Mouse (Mus musculus) CH12.LX (cell line): Measurements from ENCODE around the gene Traip. TPM values are rescaled to one million over a fixed set of nuclear protein-coding genes. Genes with fewer than 3 reads are reported as not detected.

Experiments used
- DNase-seq: peaks from one replicate; pipeline ENCODE4 v3.0.0-alpha.2; 2013; ENCODE audit errors: extremely low read depth
- H3K27ac ChIP-seq: 2 replicates; pipeline ENCODE4 v1.5.1; 2012; ENCODE audit warnings: low read depth, mild to moderate bottlenecking, control low read depth, moderate library complexity; ENCODE audit not compliant: insufficient read depth
- H3K27me3 ChIP-seq: replicated peaks from 2 replicates; pipeline ENCODE3; 2012; ENCODE audit warnings: inconsistent platforms
- H3K36me3 ChIP-seq, 2 experiments: replicated peaks in 1 of 2; 2 replicates each; pipeline versions ENCODE3 to v1.6.1; 2012; ENCODE audit warnings: inconsistent platforms in 1 of 2, low read length in 1 of 2, mild to moderate bottlenecking in 1 of 2, mixed read lengths in 1 of 2, moderate library complexity in 1 of 2; ENCODE audit not compliant: control insufficient read depth in 1 of 2, insufficient read depth in 1 of 2
- H3K4me1 ChIP-seq, 2 experiments: 2 replicates each; pipeline ENCODE4 v1.6.1; 2012; ENCODE audit warnings: inconsistent platforms in 1 of 2, moderate library complexity in 1 of 2; ENCODE audit not compliant: insufficient read depth in 2 of 2, control insufficient read depth in 1 of 2
- H3K4me2 ChIP-seq: 2 replicates; pipeline ENCODE4 v1.6.1; 2012; ENCODE audit warnings: low read depth, mild to moderate bottlenecking, control low read depth; ENCODE audit not compliant: poor library complexity, insufficient read depth, severe bottlenecking
- H3K4me3 ChIP-seq, 3 experiments: fragments of 150-350 bp in 1 of 3; sonication (generic) in 1 of 3; replicated peaks in 1 of 3; 2 replicates each; pipeline versions ENCODE3 to v1.5.1; 2011 to 2012; ENCODE audit warnings: low read depth in 2 of 3, low read length in 2 of 3, mild to moderate bottlenecking in 2 of 3, moderate library complexity in 2 of 3, control low read depth in 1 of 3, improper control_type of control experiment in 1 of 3, inconsistent platforms in 1 of 3, mixed read lengths in 1 of 3; ENCODE audit not compliant: poor library complexity in 1 of 3
- H3K79me2 ChIP-seq: replicated peaks from 2 replicates; pipeline ENCODE4 v1.6.1; 2012; ENCODE audit warnings: mild to moderate bottlenecking, moderate library complexity; ENCODE audit not compliant: control insufficient read depth, poor library complexity, insufficient read depth, severe bottlenecking; ENCODE audit errors: extremely low read depth
- H3K9ac ChIP-seq: 2 replicates; pipeline ENCODE4 v1.6.1; 2012; ENCODE audit warnings: low read depth, mild to moderate bottlenecking, control low read depth, moderate library complexity; ENCODE audit not compliant: insufficient read depth
- H3K9me3 ChIP-seq: replicated peaks from 2 replicates; pipeline ENCODE3; 2012; ENCODE audit warnings: low read length, inconsistent platforms, mixed read lengths
- CHD2 ChIP-seq: IDR thresholded peaks from 2 replicates; pipeline ENCODE4 v1.6.1; 2011; ENCODE audit warnings: low read length, improper control_type of control experiment
- JUN ChIP-seq: IDR thresholded peaks from 2 replicates; pipeline ENCODE4 v1.6.1; 2011; ENCODE audit warnings: low read depth, mild to moderate bottlenecking, low read length, improper control_type of control experiment, moderate library complexity; ENCODE audit not compliant: insufficient read depth
- KAT2A ChIP-seq: IDR thresholded peaks from 2 replicates; pipeline ENCODE4 v1.6.1; 2012; ENCODE audit warnings: low read length, improper control_type of control experiment, inconsistent platforms; ENCODE audit not compliant: insufficient replicate concordance
- MAFK ChIP-seq: IDR thresholded peaks from 2 replicates; pipeline ENCODE4 v1.6.1; 2011; ENCODE audit warnings: low read length, improper control_type of control experiment; ENCODE audit not compliant: insufficient replicate concordance
- MAX ChIP-seq: IDR thresholded peaks from 2 replicates; pipeline ENCODE4 v1.6.1; 2011; ENCODE audit warnings: low read length, improper control_type of control experiment
- TBP ChIP-seq: conservative IDR thresholded peaks from 2 replicates; pipeline ENCODE4 v1.6.1; 2011; ENCODE audit warnings: low read depth, low read length, improper control_type of control experiment
- ZKSCAN1 ChIP-seq: IDR thresholded peaks from 2 replicates; pipeline ENCODE4 v1.6.1; 2012; ENCODE audit warnings: low read depth, inconsistent platforms, low read length, improper control_type of control experiment, borderline replicate concordance
- dilution Hi-C: fragments of 300-500 bp; cut with MboI; formaldehyde crosslinking; loops from 2 replicates; pipeline ENCODE4 v1.14.3; 2020; ENCODE audit warnings: low sequenced_read_pairs; ENCODE audit not compliant: extremely low pct_unique_long_range_greater_than_20kb, extremely low pct_ligation_motif_present
- in situ Hi-C: fragments of 300-500 bp; cut with MboI; formaldehyde crosslinking; loops from 3 replicates; pipeline ENCODE4 v1.14.3; 2019; ENCODE audit warnings: low sequenced_read_pairs, low pct_ligation_motif_present, low pct_unique_long_range_greater_than_20kb, mixed read lengths
- polyA plus RNA-seq: library from polyadenylated mRNA; unstranded; fragments of >175 nt; gene quantifications from 2 replicates; pipeline ENCODE4 v1.2.1, GENCODE M21; 2012; ENCODE audit warnings: low read depth; ENCODE audit not compliant: insufficient read length
- total RNA-seq, 2 experiments: library from RNA; depleted of rRNA; stranded (reverse); fragments of 300-350 nt in 1 of 2; fragments of >200 nt in 1 of 2; gene quantifications; 2 replicates each; pipeline ENCODE4 v1.2.3; 2012 to 2014

The Traip gene
- total and polyA plus RNA-seq, 3 experiments: 21.6 to 33.0 (median 25.6) TPM

DNA sequence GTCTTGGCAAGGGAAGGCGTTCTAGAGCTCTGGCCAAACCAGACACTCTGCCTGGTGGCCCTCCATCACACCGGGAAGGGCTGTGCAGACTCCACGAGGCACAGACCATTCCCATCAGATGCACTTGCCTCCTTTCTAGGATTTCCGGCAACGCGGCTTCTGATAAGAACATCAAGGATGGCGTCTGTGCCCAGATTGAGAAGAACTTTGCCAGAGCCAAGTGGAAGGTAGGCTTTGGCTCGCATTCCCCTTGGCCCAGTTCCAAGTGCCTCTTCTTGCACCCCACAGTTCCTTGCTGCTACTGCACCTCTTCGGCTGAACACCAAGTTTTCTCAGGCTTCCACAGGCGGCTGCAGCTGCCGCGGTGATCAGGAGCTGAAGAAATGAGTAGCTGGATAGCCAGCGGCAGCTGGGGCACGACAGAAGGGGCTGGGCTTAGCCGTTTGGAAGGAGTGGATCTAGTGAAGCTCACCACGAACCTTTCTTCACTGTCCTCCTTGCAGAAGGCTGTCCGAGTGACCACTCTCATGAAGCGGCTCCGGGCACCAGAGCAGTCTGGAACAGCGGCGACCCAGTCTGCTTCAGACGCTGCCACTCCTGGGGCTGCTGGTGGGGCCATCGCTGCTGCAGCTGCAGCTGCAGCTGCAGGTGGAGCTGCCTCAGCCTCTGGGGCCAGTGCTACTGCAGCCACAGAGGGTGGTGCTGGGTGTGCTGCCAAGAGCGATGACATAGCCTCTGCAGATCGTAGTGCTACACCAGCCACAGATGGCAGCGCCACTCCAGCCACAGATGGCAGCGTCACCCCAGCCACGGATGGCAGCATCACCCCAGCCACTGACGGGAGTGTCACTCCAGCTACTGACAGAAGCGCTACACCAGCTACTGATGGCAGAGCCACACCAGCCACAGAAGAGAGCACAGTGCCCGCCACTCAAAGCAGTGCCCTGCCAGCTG is 2.4 kb upstream of the Traip start:
- Histone ChIP-seq H3K79me2 (peaks cover 16% of the 10 kb centered on the region), H3K27me3 (peaks cover 57% of the 10 kb centered on the region), H3K4me2 (no peak overlapping the region), H3K4me1 (peaks cover 13 to 38% of the 10 kb centered on the region in 2 experiments)
- in situ Hi-C loops: no loop called here
- no peak for TF ChIP-seq KAT2A
- no peak for TF ChIP-seq CHD2
- TF ChIP-seq JUN: no peak
- TF ChIP-seq MAFK: no peak
- TF ChIP-seq, all 38 proteins: peak for 0
- DNase-seq: no peak
- H3K9ac ChIP-seq: no peak overlapping the region
- no peak overlapping the region for H3K27ac ChIP-seq
- dilution Hi-C loops: no loop called here
- H3K4me3 ChIP-seq: no peak overlapping the region
- peaks cover 7% of the 10 kb centered on the region for H3K9me3 ChIP-seq
- no peaks in the 10 kb centered on the region for H3K36me3 ChIP-seq

DNA sequence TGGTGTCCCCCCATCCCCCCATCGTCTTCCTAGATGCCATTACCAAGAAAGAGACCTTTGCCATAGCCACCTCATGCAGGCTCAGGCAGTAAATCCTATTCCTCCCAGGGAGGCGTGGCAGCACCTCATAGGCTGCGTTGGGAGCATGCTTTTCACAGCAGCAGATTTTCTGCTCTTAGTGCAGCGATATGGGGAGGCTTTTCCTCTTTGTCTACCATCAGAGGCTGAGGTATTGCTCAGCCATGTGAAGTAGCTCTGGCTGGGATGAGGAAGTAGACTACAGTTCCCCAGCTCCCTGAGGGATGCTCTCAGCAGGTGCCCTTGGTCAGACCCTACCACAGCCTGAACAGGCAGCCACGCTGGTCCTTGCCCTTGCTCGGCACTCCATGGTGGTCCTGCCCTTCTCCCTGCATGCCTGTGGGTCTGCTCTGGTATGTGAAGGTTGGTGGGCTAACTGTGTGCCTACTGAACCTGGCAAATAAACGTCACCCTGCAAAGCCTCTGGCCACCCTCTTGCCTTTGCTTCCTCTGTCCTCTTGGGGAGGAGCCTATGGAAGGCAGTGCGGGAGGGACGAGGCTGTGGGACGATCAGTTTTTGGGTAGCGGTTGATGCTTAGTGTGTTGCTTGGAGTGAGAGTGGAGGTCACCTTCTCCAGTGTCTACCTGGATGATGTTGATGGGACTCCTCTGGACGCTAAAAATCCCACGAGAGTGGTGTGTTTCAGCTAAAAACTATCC is 583 bp upstream of the Traip start:
- Histone ChIP-seq H3K4me3 (no peak overlapping the region), H3K27ac (no peak overlapping the region), H3K9ac (no peak overlapping the region), H3K36me3 (peaks cover 0 to 13% of the 10 kb centered on the region in 2 experiments), H3K27me3 (peaks cover 46% of the 10 kb centered on the region), H3K9me3 (peaks cover 7% of the 10 kb centered on the region), H3K4me1 (peaks cover 13 to 47% of the 10 kb centered on the region in 2 experiments), H3K79me2 (peaks cover 33% of the 10 kb centered on the region), H3K4me2 (no peak overlapping the region)
- TF ChIP-seq ZKSCAN1 (no peak), TBP (0 out of 2 replicates have a peak, but pooled peaks have one; percentile 36), MAX (no peak)
- in situ Hi-C loops (no loop called here), dilution Hi-C loops (no loop called here)
- DNase-seq: peak; percentile 34
